Mouse (Mus musculus) heart, adult 2 months (tissue): Measurements from ENCODE around the gene Cdh26. TPM values are rescaled to one million over a fixed set of nuclear protein-coding genes. Genes with fewer than 3 reads are reported as not detected.

Experiments used
- DNase-seq, 2 experiments: peaks; one replicate each; pipeline ENCODE4 v3.0.0; 2021
- H3K27ac ChIP-seq: fragments of 200-600 bp; 2 replicates; pipeline ENCODE4 v1.8.1; 2022
- H3K27me3 ChIP-seq: fragments of 200-500 bp; 2 replicates; pipeline ENCODE4 v1.6.1; 2012; ENCODE audit warnings: mild to moderate bottlenecking, low read length, inconsistent platforms, mixed read lengths; ENCODE audit not compliant: control insufficient read depth, insufficient read depth
- H3K36me3 ChIP-seq: fragments of 200-500 bp; 2 replicates; pipeline ENCODE4 v1.6.1; 2012; ENCODE audit warnings: low read length, inconsistent platforms; ENCODE audit not compliant: control insufficient read depth, insufficient read depth
- H3K4me1 ChIP-seq: fragments of 200-500 bp; 2 replicates; pipeline ENCODE4 v1.6.1; 2011; ENCODE audit warnings: low read length; ENCODE audit not compliant: control insufficient read depth, insufficient read depth
- H3K4me3 ChIP-seq: fragments of 200-600 bp; 2 replicates; pipeline ENCODE4 v1.8.1; 2022
- H3K79me2 ChIP-seq: fragments of 200-500 bp; replicated peaks from 2 replicates; pipeline ENCODE4 v1.6.1; 2012; ENCODE audit warnings: mild to moderate bottlenecking, inconsistent platforms, low read length, moderate library complexity, mixed read lengths; ENCODE audit not compliant: control insufficient read depth, insufficient read depth
- H3K9ac ChIP-seq: fragments of 200-500 bp; 2 replicates; pipeline ENCODE4 v1.6.1; 2012; ENCODE audit warnings: low read depth, mild to moderate bottlenecking, control low read depth, inconsistent platforms, low read length, mixed read lengths
- CTCF ChIP-seq: fragments of 200-600 bp; IDR thresholded peaks from 2 replicates; pipeline ENCODE4 v1.8.1; 2022; ENCODE audit warnings: antibody characterized with exemption, mild to moderate bottlenecking, moderate library complexity
- EP300 ChIP-seq: fragments of 200-500 bp; IDR thresholded peaks from 2 replicates; pipeline ENCODE4 v1.6.1; 2011; ENCODE audit warnings: low read depth, low read length, control low read depth; ENCODE audit not compliant: insufficient read depth
- POLR2A ChIP-seq: fragments of 200-500 bp; IDR thresholded peaks from 2 replicates; pipeline ENCODE4 v1.6.1; 2011; ENCODE audit warnings: mild to moderate bottlenecking, low read depth, low read length, control low read depth; ENCODE audit not compliant: insufficient read depth
- WGBS: fragments of 180-500 bp; shearing (Covaris S2); methylation state at CpG from one replicate; pipeline ENCODE4 v1.1.7; 2018; 5-methylcytosine and 5-hydroxymethylcytosine counted together
- intact Hi-C: fragments of 180-260 bp; cut with DNase I; formaldehyde crosslinking; loops from one replicate; pipeline ENCODE4 v1.15.1; 2025
- polyA plus RNA-seq: library from polyadenylated mRNA; depleted of rRNA; stranded (reverse); fragments of >200 nt; gene quantifications from 2 replicates; pipeline ENCODE4 v1.2.3, GENCODE M21; 2012
- total RNA-seq, 2 experiments: library from RNA; stranded (reverse); gene quantifications; 2 replicates each; pipeline ENCODE4 v1.2.3; 2021

Cdh26 gene
- total and polyA plus RNA-seq, 3 experiments = 0.76 TPM; not detected in 2

DNA sequence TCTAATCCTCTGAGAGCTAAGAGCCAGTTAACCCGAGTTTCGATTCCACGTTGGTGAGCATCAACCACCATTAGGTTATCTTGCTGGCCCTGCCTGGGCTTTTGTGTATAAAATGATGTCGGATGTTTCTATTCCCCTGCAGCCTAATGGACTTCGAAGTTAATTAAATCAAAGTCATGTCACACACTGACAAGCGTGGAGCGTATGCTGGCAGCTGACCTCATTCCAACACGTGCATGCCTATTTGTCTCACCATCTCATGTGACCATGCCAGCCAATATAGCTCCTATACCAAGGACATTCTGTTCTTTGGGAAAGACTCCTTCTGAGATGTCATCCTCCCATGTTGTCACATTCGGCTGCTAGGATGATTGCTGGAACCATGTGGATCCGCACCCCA is 43.6 kb downstream of the Cdh26 start:
- WGBS = 86% methylated on average over 10 of the region's 10 CpGs
- H3K36me3 ChIP-seq = no peaks in the 10 kb centered on the region
- no peaks in the 10 kb centered on the region for H3K27me3 ChIP-seq
- H3K4me1 ChIP-seq = no peaks in the 10 kb centered on the region
- H3K27ac ChIP-seq = no peak overlapping the region
- DNase-seq = no peak
- no peak overlapping the region for H3K9ac ChIP-seq
- intact Hi-C loops = no loop called here
- no peak overlapping the region for H3K4me3 ChIP-seq
- no peaks in the 10 kb centered on the region for H3K79me2 ChIP-seq
- TF ChIP-seq CTCF = no peak
- no peak for TF ChIP-seq POLR2A
- TF ChIP-seq EP300 = no peak

DNA sequence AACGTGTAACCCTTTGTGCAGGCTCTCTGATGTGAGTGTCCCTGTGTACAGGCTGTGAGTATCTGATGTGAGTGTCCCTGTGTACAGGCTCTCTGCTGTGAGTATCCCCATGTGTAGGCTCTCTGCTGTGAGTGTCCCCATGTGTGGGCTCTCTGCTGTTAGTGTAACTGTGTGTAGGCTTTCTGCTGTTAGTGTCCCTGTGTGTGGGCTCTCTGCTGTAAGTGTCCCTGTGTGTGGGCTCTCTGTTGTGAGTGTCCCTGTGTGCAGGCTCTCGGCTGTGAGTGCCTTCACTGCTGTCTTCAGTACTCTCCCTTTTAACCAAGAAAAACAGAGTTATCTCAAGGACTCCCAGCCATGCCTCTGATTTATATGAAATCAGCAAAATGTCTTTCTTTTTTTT is 46.9 kb downstream of the Cdh26 start:
- intact Hi-C loops = no loop called here
- no peak for TF ChIP-seq EP300
- no peak for TF ChIP-seq POLR2A
- TF ChIP-seq CTCF = no peak
- 57% methylated on average over 2 of the region's 2 CpGs for WGBS
- H3K27me3 ChIP-seq = no peaks in the 10 kb centered on the region
- no peak overlapping the region for H3K4me3 ChIP-seq
- no peaks in the 10 kb centered on the region for H3K36me3 ChIP-seq
- H3K27ac ChIP-seq = no peak overlapping the region
- no peak overlapping the region for H3K9ac ChIP-seq
- H3K79me2 ChIP-seq = no peaks in the 10 kb centered on the region
- H3K4me1 ChIP-seq = no peaks in the 10 kb centered on the region; the same call in 1 of the 2 replicates
- DNase-seq = no peak

DNA sequence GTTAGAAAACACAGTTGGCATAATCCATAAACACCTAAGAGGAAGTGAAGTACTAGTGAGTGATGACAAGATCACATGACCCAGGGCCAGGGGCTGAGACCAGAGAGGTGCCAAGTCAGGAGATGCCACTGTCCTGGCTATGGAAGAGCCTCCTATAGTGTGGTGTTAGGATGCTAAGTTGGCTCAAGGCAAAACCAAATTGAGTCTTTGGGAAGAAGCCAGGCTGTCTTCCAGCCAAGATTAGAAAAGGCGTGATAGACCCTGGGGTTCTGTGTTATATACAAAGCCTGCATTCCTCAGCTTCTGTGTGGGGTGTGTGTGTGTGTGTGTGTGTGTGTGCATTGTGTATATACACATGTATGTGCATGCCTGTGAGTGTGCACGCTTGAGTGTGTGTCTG is 48.7 kb downstream of the Cdh26 start:
- TF ChIP-seq CTCF = no peak
- no peak for TF ChIP-seq EP300
- TF ChIP-seq POLR2A = no peak
- no peaks in the 10 kb centered on the region for H3K36me3 ChIP-seq
- H3K27ac ChIP-seq = no peak overlapping the region
- no peaks in the 10 kb centered on the region for H3K79me2 ChIP-seq
- no peak overlapping the region for H3K4me3 ChIP-seq
- no peaks in the 10 kb centered on the region for H3K27me3 ChIP-seq
- intact Hi-C loops = no loop called here
- no peak overlapping the region for H3K9ac ChIP-seq
- WGBS = 63% methylated on average over 2 of the region's 2 CpGs
- H3K4me1 ChIP-seq = no peaks in the 10 kb centered on the region; the same call in 1 of the 2 replicates
- DNase-seq = no peak

DNA sequence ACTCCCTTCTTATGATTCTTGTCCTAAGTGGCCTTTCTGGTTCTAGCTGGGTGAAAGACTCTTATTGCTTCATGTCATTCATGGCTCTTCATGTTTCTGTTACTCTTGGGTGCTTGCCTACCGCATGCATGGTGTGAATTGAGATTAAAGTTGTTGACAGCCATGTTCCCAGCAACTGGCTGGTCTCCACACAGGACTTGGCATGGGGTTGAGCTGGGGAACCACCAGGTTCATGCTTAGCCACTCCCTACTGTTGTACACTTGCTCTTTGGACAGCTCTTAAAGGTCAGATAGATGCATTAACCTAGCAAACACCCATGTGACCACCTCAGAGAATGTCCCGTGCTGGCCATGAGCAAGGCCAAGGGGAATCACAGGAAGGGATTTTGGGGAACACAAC is 50.6 kb downstream of the Cdh26 start:
- peak in 1 of 2 experiments; percentile 11 for DNase-seq
- TF ChIP-seq POLR2A (no peak), CTCF (no peak), EP300 (0 out of 2 replicates have a peak, but pooled peaks have one; percentile 11)

DNA sequence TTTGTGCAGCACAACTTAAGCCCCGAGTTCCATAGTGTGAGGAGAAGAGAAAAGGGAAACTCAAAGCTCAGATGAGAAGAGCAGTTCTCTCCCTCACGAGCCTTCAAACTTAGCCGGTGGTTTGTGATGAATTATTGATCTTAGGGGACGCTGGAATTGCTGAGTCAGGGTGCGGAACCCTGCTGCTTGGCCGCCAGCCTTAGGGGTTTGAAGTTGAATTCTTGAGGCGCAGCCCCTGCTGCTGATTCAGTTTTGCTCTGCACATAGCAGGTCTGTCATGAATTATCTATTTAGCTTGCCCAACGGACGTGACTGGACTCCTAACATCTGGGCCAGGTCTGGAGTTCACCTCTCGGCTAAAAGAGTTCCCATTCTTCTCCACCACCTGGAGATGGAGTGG is 53.1 kb downstream of the Cdh26 start:
- H3K4me1 ChIP-seq = no peaks in the 10 kb centered on the region; the same call in 1 of the 2 replicates
- no peak overlapping the region for H3K9ac ChIP-seq
- H3K27me3 ChIP-seq = no peaks in the 10 kb centered on the region
- TF ChIP-seq EP300 (no peak), POLR2A (no peak), CTCF (no peak)
- no peak overlapping the region for H3K27ac ChIP-seq
- H3K36me3 ChIP-seq = no peaks in the 10 kb centered on the region
- no peaks in the 10 kb centered on the region for H3K79me2 ChIP-seq
- intact Hi-C loops = no loop called here
- no peak overlapping the region for H3K4me3 ChIP-seq
- 67% methylated on average over 10 of the region's 10 CpGs for WGBS
- DNase-seq = no peak

More for the DNA sequence above, 50.6 kb downstream of the Cdh26 start:
- intact Hi-C loops = no loop called here
- Histone ChIP-seq H3K27me3 (no peaks in the 10 kb centered on the region), H3K79me2 (no peaks in the 10 kb centered on the region), H3K4me1 (no peaks in the 10 kb centered on the region; the same call in 1 of the 2 replicates), H3K4me3 (no peak overlapping the region), H3K36me3 (no peaks in the 10 kb centered on the region), H3K27ac (no peak overlapping the region), H3K9ac (no peak overlapping the region)
- 39% methylated on average over 2 of the region's 2 CpGs for WGBS

DNA sequence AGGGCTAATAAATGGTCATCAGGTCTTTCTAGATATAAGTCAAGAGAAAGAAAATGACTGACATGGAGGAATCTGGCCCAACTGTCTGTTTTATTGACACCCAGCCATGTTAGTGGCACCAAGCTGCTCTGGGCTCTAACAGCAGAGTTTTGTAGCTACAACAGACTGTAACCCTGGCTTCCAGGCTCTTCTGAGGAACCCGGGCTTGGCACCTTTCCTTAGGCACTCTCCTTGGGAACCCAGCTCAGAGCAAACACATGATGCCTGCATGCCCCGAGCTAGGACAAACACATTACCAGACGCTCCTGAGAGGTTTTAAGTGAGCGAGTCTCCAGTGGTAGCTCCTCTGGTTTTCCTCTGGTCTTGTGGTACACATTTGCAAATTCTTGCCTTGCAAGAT is 57.9 kb downstream of the Cdh26 start:
- Histone ChIP-seq H3K36me3 (no peaks in the 10 kb centered on the region), H3K79me2 (no peaks in the 10 kb centered on the region), H3K9ac (no peak overlapping the region), H3K27ac (no peak overlapping the region), H3K4me1 (no peaks in the 10 kb centered on the region), H3K4me3 (no peak overlapping the region), H3K27me3 (no peaks in the 10 kb centered on the region)
- no peak for TF ChIP-seq CTCF
- no peak for TF ChIP-seq POLR2A
- TF ChIP-seq EP300 = no peak
- DNase-seq = no peak
- WGBS = 83% methylated on average over 4 of the region's 4 CpGs
- intact Hi-C loops = no loop called here
